Mouse (Mus musculus): Measurements from ENCODE around the gene Dnmt3c. TPM values are rescaled to one million over a fixed set of nuclear protein-coding genes. Genes with fewer than 3 reads are reported as not detected.

Gene Dnmt3c
- polyA plus RNA-seq (2012; fragmentation: generic; extraction: Trizol) = not detected

GRCm38 (mm10) chr2:153696352-153696751 is at the start of gene Dnmt3c:
Gene Dnmt3c, plus strand, starts transcription at chr2:153696652.

GRCm38 (mm10) chr2:153649298-153650013 is 47.0 kb upstream of the Dnmt3c start, which contains the start of gene Dnmt3b:
Gene Dnmt3b, plus strand, starts transcription at chr2:153649450.

GRCm38 (mm10) chr2:153740500-153741436 is 44.3 kb downstream of the Dnmt3c start, which contains the start of gene Mapre1:
Gene Mapre1, plus strand, starts transcription at chr2:153741274.

Other genes starting within 250 kb of the Dnmt3c start
- not detected for gene 4930404H24Rik, start 203.9 kb upstream of the Dnmt3c start, polyA plus RNA-seq (2012; fragmentation: generic; extraction: Trizol)
- 1 to 10 TPM in 1 of 2 experiments, under 1 TPM in 1; 0.08 to 1.4 TPM for gene Nol4l, start 166.7 kb upstream of the Dnmt3c start, polyA plus RNA-seq (2012; fragmentation: generic; extraction: Trizol)
- 10 to 100 TPM; 28.5 to 30.3 TPM for gene Commd7, start 63.9 kb upstream of the Dnmt3c start, polyA plus RNA-seq (2012; fragmentation: generic; extraction: Trizol)
- 1 to 10 TPM in 1 of 2 experiments, under 1 TPM in 1; 0.20 to 1.0 TPM for gene Dnmt3b, start 47.2 kb upstream of the Dnmt3c start, polyA plus RNA-seq (2012; fragmentation: generic; extraction: Trizol)
- 10 to 100 TPM in 1 of 2 experiments, 1 to 10 TPM in 1; 6.1 to 26.6 TPM for gene Mapre1, start 44.6 kb downstream of the Dnmt3c start, polyA plus RNA-seq (2012; fragmentation: generic; extraction: Trizol)
- under 1 TPM in 1 of 2 experiments, not detected in 1; 0.24 TPM for gene Efcab8, start 83.3 kb downstream of the Dnmt3c start, polyA plus RNA-seq (2012; fragmentation: generic; extraction: Trizol)
- not detected for gene Sun5, start 174.4 kb downstream of the Dnmt3c start, polyA plus RNA-seq (2012; fragmentation: generic; extraction: Trizol)
- not detected for gene Bpifb2, start 178.4 kb downstream of the Dnmt3c start, polyA plus RNA-seq (2012; fragmentation: generic; extraction: Trizol)
- not detected for gene Bpifb6, start 203.7 kb downstream of the Dnmt3c start, polyA plus RNA-seq (2012; fragmentation: generic; extraction: Trizol)
- under 1 TPM in 1 of 2 experiments, not detected in 1; 0.19 TPM for gene Bpifb3, start 221.6 kb downstream of the Dnmt3c start, polyA plus RNA-seq (2012; fragmentation: generic; extraction: Trizol)
- under 1 TPM; 0.06 to 0.26 TPM for gene Bpifb4, start 241.6 kb downstream of the Dnmt3c start, polyA plus RNA-seq (2012; fragmentation: generic; extraction: Trizol)

Data from C3H10T1/2 (cell line).